Mouse (Mus musculus) ES-Bruce4 (cell line): ENCODE data around the gene Slc35f3.

Experiments used
- CTCF ChIP-seq: IDR thresholded peaks from one replicate; pipeline ENCODE4 v1.8.1; 2011; ENCODE audit warnings: low read depth, low read length
- EP300 ChIP-seq: IDR thresholded peaks from 2 replicates; pipeline ENCODE4 v1.6.1; 2011; ENCODE audit warnings: low read depth, low read length; ENCODE audit not compliant: insufficient read depth
- POLR2A ChIP-seq: IDR thresholded peaks from one replicate; pipeline ENCODE4 v1.8.1; 2011; ENCODE audit warnings: low read length; ENCODE audit not compliant: insufficient read depth

DNA sequence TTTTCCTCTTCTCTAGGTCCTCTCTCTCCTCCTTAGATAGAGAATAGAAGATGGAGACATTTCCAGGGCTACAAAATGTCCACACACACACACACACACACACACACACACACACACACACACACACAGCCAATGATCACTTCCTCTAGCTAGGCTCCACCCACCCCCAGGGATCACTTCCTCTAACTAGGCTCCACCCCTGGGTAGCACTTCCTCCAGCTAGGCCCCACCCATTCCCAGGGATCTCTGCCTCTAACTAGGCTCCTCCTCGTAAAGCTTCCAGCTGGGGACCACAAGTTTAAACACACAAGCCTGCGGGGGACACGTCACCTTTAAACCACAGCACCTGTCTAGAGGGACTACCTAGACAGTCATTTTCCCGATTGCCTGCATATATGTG, 89.2 kb downstream of the Slc35f3 start:
- TF ChIP-seq CTCF: no peak
- no peak for TF ChIP-seq POLR2A
- no peak for TF ChIP-seq EP300
